Mouse (Mus musculus) G1E-ER4 (cell line): Measurements from ENCODE around the gene Tmem37. TPM values are rescaled to one million over a fixed set of nuclear protein-coding genes. Genes with fewer than 3 reads are reported as not detected.

ENCODE experiments used
- GATA1 ChIP-seq: IDR thresholded peaks from one replicate; pipeline ENCODE4 v1.8.0; 2012; ENCODE audit warnings: low read length, inconsistent platforms
- polyA plus RNA-seq: library from polyadenylated mRNA; stranded (reverse); fragments of >175 nt; gene quantifications from 2 replicates; pipeline ENCODE4 v1.2.3, GENCODE M21; 2012

Tmem37 gene
- polyA plus RNA-seq, 1 experiment, result not detected

GRCm38 (mm10) chr1:120101227-120101609 is 27.3 kb upstream of the Tmem37 start:
- TF ChIP-seq GATA1, result no peak

GRCm38 (mm10) chr1:120100456-120101226 is 26.8 kb upstream of the Tmem37 start:
- no peak for TF ChIP-seq GATA1

- TF ChIP-seq GATA1, result no peak
Observed at GRCm38 (mm10) chr1:120099483-120099882, 25.6 kb upstream of the Tmem37 start.

GRCm38 (mm10) chr1:120098327-120098726 is 24.5 kb upstream of the Tmem37 start:
- no peak for TF ChIP-seq GATA1

- TF ChIP-seq GATA1, result no peak
Observed at GRCm38 (mm10) chr1:120094920-120095319, 21.0 kb upstream of the Tmem37 start.

GRCm38 (mm10) chr1:120090880-120091570 is 17.2 kb upstream of the Tmem37 start:
- TF ChIP-seq GATA1, result no peak

GRCm38 (mm10) chr1:120089180-120089579 is 15.3 kb upstream of the Tmem37 start:
- TF ChIP-seq GATA1, result no peak

GRCm38 (mm10) chr1:120086644-120087043 is 12.8 kb upstream of the Tmem37 start:
- no peak for TF ChIP-seq GATA1

- TF ChIP-seq GATA1, result no peak
Observed at GRCm38 (mm10) chr1:120085696-120086095, 11.8 kb upstream of the Tmem37 start.

- TF ChIP-seq GATA1, result no peak
Observed at GRCm38 (mm10) chr1:120083921-120084517, 10.1 kb upstream of the Tmem37 start.

- TF ChIP-seq GATA1, result no peak
Observed at GRCm38 (mm10) chr1:120082957-120083585, 9.2 kb upstream of the Tmem37 start.

- TF ChIP-seq GATA1, result no peak
Observed at GRCm38 (mm10) chr1:120080632-120081031, 6.8 kb upstream of the Tmem37 start.

- TF ChIP-seq GATA1, result no peak
Observed at GRCm38 (mm10) chr1:120077746-120078410, 4.0 kb upstream of the Tmem37 start.

- TF ChIP-seq GATA1, result no peak
Observed at GRCm38 (mm10) chr1:120075507-120075906, 1.6 kb upstream of the Tmem37 start.

- no peak for TF ChIP-seq GATA1
Observed at GRCm38 (mm10) chr1:120074931-120075330, 1.1 kb upstream of the Tmem37 start.
